Mouse (Mus musculus): ENCODE measurements at regions not wholly inside any gene's neighbourhood (a gene's known extent, or its start where the extent isn't known, plus 50 kb on each side); places are given as distances from the start of the nearest gene placed in this dataset.

DNA sequence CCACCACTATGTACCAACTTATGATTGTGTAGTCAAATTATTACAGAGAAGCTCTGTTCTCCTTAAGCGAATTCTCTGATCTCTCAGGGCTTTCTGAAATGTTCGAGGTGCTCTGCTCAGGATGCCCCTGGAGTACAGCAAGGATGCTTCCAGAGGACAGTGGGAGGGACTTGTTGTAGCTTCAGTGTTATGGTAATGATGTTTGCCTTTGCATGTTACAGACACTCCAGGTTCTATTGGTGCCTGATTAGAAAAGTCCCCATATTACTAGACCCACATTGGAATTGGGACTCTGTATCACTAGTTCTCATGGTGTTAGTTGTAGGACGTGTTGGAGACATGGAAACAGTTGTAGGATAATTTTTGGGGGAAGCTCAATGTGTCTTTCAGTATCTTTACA is 96.0 kb downstream of the Epdr1 start:
- DNase-seq (ENCODE audit: low spot score in 2 of 2), result no peak

DNA sequence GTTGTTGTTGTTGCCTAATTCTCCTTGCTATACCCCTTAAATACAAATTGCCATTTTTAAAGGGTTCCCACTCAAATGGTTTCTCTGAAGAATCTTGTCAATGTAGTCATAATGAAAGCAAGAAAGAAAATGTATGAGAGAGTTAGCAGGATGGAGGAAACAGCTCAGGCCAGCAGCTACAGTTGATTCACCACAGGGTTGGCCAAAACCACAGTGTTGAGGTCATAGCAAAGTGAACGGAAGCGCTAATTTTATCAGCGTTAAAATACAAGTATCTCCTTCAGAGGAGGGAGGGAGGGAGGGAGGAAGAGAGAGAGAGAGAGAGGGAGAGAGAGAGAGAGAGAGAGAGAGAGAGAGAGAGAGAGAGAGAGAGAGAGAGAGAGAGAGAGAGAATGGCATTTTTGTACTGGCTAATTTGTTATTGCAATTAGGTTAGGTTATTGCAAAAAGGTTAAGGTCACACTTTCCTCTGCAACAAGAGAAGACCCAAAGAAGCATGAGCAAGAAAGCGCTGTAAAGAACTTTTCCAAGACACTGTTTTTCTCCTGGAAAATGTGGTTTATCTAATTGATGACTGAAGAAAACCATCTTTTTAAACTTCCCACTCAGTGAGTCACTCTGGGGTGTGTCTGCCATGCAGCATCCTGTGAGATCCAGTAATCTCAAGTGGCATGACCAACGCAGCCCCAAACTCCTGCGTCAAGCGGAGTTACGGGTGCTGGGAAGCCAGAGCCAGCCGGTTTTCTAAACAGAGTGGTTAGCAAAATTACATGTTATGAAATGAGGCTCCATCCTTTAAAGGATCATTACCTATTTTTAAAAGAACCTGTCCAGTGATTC is 101.6 kb downstream of the Epdr1 start:
- DNase-seq (ENCODE audit: low spot score in 2 of 2), result no peak

DNA sequence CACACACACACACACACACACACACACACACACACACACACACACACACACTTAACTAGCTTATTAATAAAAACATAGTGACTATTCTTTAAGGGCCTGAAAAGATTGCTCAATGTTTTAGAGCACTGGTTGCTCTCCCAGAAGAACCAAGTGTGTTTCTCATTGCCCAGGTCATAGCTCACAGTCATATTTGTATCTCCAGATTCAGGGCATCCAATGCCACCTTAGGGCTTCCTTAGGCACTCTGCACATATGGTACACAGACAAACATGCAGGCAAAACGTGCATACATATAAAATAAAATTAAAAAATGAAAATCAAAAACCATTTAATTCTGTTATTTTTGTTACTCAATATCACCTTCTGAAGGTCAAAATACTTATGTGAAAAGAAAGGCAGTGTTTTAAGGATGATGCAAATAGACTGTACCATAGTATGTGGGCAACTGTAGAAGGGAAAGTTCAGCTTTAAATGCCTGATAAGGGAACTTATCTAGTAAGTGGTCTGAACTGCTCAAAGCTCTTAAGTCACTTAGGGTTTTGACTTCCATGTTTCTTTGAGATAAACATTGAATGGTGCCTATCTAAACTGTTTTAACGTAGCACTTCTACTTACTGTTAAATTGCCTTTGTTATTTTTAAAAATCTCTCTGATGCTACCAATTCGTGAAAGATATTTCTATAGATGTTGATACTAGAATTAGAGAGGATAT is 104.7 kb downstream of the Epdr1 start:
- no peak for DNase-seq (ENCODE audit: low spot score in 2 of 2)

DNA sequence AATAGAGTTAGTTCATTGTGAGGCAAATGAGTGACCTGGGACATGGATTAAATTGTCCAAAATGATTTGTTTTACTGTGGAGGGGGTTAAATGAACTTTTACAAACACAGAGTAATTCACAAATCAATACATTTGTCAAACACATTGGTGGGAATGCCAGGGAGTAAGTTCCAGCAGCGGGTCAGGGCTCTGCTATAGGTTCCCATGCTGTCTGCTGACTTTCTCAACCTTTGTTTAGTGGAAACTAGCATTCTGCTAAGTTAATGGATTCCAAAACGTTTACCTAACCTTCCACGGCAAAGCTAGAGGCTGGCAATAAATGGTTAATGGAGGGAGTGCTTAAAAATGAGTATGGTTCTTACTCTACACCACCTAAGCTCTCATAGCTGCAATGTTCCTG is 110.9 kb upstream of the Stard3nl start:
- DNase-seq (ENCODE audit: low spot score in 2 of 2), result no peak

DNA sequence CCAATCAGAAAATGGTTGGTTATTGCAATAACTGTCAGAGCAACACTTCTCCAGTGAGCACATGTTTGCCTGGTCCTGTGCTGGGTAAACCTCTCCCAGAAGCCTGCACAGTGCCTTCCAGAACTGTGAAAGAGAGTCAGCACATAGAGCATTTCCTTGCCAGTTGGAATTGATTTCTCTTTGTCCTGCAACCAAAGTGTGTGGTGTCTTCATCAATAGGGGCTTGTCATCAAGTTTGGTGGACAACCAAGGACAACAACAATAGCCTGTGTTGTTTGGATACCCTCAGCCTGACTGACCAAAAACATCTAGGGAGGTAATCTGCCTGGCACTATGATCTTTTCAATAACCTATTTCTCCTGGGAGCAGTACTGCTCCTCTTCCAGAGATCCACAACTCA is 108.6 kb upstream of the Stard3nl start:
- peak in 1 of 2 experiments; percentile 4 for DNase-seq (ENCODE audit: low spot score in 2 of 2)

DNA sequence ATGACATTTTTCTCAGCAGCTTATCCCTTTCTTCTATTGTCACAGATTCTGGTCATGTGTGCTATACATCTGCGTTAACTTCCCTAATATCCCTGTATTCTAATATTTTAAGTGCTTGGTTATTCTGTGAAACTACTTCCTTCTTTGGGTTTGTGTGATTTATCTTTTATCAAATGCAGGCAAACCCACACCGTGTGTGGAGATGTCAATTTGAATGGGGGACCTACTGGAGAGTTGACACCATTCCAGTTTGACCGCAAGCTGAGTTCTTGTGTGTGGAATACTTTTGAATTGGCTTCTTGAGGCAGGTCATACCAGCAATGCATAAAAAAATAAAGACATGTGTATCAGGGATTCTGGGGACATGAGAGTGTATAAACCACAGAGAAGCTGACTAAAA is 86.6 kb upstream of the Stard3nl start:
- no peak for DNase-seq (ENCODE audit: low spot score in 2 of 2)

DNA sequence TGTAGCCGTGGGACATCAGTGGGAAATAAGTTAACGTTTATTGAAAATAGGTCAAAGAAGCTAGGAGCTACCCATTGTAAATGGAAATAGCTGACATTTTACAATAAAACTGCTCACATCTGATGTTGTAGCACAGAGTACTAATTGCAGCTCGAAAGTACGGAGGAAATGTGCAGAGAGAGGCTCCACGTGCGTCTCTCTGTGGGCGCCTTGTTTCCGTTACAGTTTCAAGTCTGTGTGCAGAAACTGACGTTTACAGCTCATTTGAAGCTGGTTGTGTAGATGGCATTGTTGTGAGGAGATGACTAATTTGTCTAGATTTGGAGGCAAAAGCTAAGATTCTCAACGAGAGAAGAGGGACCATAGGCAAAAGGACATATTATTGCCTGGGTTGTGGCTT is 78.4 kb upstream of the Stard3nl start:
- peak in 1 of 2 experiments; percentile 2 for DNase-seq (ENCODE audit: low spot score in 2 of 2)

DNA sequence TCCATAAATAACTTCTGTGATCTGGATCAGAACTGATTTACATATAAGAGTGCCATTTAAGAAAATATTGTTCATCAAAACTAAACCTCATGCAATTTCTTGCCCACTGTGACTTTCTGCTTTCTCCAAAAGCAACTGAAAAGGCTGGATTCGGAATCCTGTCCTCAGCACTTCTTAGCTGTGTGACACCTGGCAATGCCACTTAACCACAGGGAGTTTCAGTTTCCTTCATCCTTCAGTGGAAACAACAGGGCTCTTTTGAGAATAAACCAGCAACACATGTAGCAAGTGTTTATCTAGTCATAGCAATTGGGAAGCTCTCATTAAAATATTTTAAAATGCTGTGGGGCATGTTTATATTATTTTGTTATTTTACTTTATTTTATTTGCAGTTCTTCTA is 75.1 kb upstream of the Stard3nl start:
- no peak for DNase-seq (ENCODE audit: low spot score in 2 of 2)

DNA sequence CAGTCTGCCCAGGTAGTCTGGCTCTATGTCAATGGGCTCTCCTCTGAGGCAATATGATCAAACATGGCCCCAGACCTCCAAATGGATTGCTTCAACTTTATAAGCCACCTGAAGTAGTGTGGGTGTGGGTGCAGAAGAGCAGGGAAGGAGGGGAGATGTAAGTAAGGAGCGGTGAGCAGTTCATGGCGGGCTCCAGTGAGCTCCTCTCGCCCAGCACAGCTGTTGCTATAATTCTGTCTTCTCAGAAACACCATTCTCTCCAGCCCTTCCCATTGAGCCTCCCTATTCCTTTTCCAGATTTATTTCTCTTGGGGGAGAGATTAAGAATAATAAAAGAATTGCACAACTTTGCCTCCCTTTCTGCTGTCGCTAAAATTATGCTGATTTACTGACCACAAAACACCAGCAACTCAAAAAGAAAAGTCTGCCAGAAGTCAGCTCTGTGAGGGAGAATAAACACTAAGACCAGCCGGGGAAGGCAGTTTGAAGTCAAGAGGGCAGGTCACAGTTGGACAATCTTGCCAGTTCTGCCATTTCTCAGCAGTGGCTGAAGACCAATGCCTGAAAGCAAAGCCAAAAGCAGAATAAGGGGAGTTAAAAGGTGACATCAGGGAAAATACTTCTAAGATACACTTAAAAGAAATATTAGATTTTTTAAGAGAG is 71.3 kb upstream of the Stard3nl start:
- DNase-seq (ENCODE audit: low spot score in 2 of 2), result no peak

DNA sequence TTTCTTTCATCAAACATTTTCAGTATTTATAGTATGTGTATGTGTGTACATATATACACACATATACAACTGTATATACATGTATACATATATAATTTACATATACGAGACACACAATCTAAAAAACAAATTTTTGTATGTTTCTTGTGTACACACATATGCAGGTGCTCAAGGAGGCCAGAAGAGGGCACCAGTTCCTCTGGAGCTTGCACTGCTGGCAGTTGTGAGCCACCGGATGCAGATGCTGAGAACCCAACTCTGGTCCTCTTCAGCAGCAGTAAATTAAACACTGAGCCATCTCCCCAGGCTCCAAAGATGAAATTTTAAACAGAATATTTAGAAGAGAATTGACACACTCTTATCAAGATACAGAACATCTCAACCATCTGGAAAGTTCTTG is 67.4 kb upstream of the Stard3nl start:
- no peak for DNase-seq (ENCODE audit: low spot score in 2 of 2)

DNA sequence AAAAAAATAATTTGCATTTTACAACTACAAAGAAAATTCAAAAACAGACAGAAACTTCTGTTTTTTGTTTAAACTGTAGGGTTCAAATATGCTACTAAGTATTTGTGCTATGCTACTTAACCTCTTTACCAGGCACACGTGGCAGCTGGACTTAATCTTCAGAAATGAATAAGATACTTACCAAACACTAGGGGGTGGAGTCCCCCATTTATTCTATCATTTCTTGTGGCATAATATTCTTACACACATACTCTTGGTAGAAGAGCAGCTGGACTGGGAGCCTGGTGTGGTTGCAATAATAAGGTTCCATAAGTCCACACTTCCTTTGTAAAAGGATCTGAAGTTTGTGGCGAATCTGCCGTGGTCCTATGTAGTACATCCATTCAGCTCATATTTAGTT is 53.8 kb upstream of the Stard3nl start:
- DNase-seq (ENCODE audit: low spot score in 2 of 2), result no peak
